Mouse (Mus musculus): ENCODE results near the gene Aldh16a1. TPM values are rescaled to one million over a fixed set of nuclear protein-coding genes. Genes with fewer than 3 reads are reported as not detected.
"Not testable (repeated sequence)": the region's sequence is repeated elsewhere in the genome, so short reads cannot be mapped to it uniquely, and the experiment has no call there.

Aldh16a1 gene
- polyA plus RNA-seq, 1 experiment from 2014 or later = 33.9 TPM

DNA sequence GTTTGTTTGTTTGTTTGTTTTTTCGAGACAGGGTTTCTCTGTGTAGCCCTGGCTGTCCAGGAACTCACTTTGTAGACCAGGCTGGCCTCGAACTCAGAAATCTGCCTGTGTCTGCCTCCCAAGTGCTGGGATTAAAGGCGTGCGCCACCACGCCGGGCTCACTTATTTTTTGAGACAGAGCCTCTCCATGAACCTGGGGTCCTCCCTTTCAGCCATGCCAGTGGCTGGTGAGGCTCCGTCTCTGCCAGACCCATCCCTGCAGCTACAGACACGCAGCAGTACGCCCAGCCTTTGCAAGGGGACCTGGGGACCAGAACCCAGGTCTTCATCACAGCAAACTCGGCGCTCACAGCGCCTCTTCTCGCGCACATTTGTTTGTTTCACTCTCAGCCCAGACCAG is 58.4 kb downstream of the Aldh16a1 start:
- H3K27ac ChIP-seq (ENCODE audit: low read length); H3K4me3 ChIP-seq (ENCODE audit: low read length); H3K4me1 ChIP-seq (ENCODE audit: control insufficient read depth, insufficient read depth, low read length); H3K27me3 ChIP-seq (ENCODE audit: control insufficient read depth, insufficient read depth, low read length); H3K9ac ChIP-seq (ENCODE audit: low read length); H3K36me3 ChIP-seq (ENCODE audit: control insufficient read depth, insufficient read depth); ATAC-seq (replicated peaks; ENCODE audit: extremely low read depth, insufficient read depth, low FRiP score); H3K9me3 ChIP-seq (replicated peaks; ENCODE audit: control insufficient read depth, low read length); H3K4me2 ChIP-seq (ENCODE audit: low read depth, low read length): not testable (repeated sequence)
- WGBS = 93% methylated on average over 14 of the region's 14 CpGs

DNA sequence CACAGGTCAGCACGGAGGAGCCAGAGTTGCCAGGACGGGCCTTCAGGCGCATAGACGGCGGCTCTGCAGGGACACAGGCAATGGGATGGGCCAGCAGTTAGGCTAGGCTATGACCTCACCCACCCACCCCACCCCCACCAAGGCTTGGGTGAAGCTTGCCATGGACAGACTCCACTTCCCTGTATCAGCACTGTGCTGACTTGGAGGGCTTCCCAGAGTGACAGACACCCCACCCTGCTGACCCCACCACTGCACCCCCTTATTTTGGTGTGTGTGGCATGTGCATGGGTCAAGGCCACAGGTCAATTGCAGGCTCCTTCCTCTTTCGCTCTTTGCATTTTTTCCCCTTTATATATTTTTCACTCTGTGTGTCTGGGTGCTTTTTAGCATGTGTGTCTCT is 59.0 kb downstream of the Aldh16a1 start:
- Histone ChIP-seq H3K4me3 (ENCODE audit: low read length) (no peak overlapping the region), H3K27me3 (ENCODE audit: control insufficient read depth, insufficient read depth, low read length) (no peaks in the 10 kb centered on the region), H3K4me1 (ENCODE audit: control insufficient read depth, insufficient read depth, low read length) (peaks cover 13% of the 10 kb centered on the region), H3K9me3 (replicated peaks; ENCODE audit: control insufficient read depth, low read length) (no peaks in the 10 kb centered on the region), H3K27ac (ENCODE audit: low read length) (no peak overlapping the region), H3K9ac (ENCODE audit: low read length) (no peak overlapping the region), H3K36me3 (ENCODE audit: control insufficient read depth, insufficient read depth) (no peaks in the 10 kb centered on the region), H3K4me2 (ENCODE audit: low read depth, low read length) (no peak overlapping the region)
- no peak for ATAC-seq (replicated peaks; ENCODE audit: extremely low read depth, insufficient read depth, low FRiP score)
- 70% methylated on average over 6 of the region's 6 CpGs for WGBS

DNA sequence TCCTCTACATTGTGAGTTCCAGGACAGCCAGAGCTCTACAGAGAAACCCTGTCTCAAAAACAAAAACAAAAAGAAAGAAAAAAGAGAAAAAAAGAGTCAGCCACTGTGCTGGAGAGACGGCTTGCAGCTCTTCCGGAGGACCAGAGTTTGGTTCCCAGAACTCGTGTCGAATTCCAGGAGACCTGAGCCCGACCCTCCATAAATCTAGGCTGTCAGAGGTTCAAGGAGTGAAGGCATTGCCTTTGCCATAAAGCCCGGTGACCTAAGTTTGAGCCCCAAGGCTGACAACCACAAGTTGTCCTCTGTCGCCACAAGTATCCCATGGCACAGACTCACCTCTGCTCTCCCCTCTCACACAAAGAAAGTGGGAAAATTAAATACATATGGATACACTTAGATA is 60.3 kb downstream of the Aldh16a1 start:
- Histone ChIP-seq H3K36me3 (ENCODE audit: control insufficient read depth, insufficient read depth) (no peaks in the 10 kb centered on the region), H3K27me3 (ENCODE audit: control insufficient read depth, insufficient read depth, low read length) (no peaks in the 10 kb centered on the region), H3K9me3 (replicated peaks; ENCODE audit: control insufficient read depth, low read length) (no peaks in the 10 kb centered on the region), H3K4me1 (ENCODE audit: control insufficient read depth, insufficient read depth, low read length) (peaks cover 15% of the 10 kb centered on the region), H3K27ac (ENCODE audit: low read length) (no peak overlapping the region), H3K4me3 (ENCODE audit: low read length) (no peak overlapping the region), H3K9ac (ENCODE audit: low read length) (no peak overlapping the region), H3K4me2 (ENCODE audit: low read depth, low read length) (no peak overlapping the region)
- no peak for ATAC-seq (replicated peaks; ENCODE audit: extremely low read depth, insufficient read depth, low FRiP score)
- WGBS = 55% methylated on average over 7 of the region's 7 CpGs

DNA sequence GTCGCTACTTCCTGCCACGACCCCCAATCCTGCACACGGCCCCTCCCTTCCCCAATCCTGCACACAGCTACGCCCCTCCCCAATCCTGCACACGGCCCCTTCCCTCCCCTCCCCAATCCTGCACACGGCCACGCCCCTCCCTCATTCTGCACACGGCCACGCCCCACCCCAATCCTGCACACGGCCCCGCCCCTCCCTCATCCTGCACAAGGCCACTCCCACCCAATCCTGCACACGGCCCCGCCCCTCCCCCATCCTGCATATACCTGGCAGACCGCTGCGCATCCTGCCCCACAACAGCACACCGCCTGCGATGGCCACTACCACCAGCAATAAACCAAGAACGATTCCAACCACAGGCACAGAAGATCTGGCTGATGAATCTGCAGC is 60.9 kb downstream of the Aldh16a1 start:
- 40% methylated on average over 18 of the region's 18 CpGs for WGBS
- Histone ChIP-seq H3K4me1 (ENCODE audit: control insufficient read depth, insufficient read depth, low read length) (peaks cover 15% of the 10 kb centered on the region), H3K4me3 (ENCODE audit: low read length) (no peak overlapping the region), H3K4me2 (ENCODE audit: low read depth, low read length) (no peak overlapping the region), H3K27ac (ENCODE audit: low read length) (no peak overlapping the region), H3K36me3 (ENCODE audit: control insufficient read depth, insufficient read depth) (peaks cover 2% of the 10 kb centered on the region; the same call in 1 of the 2 replicates), H3K9me3 (replicated peaks; ENCODE audit: control insufficient read depth, low read length) (no peaks in the 10 kb centered on the region), H3K27me3 (ENCODE audit: control insufficient read depth, insufficient read depth, low read length) (no peaks in the 10 kb centered on the region), H3K9ac (ENCODE audit: low read length) (no peak overlapping the region)
- ATAC-seq (replicated peaks; ENCODE audit: extremely low read depth, insufficient read depth, low FRiP score) = no peak

DNA sequence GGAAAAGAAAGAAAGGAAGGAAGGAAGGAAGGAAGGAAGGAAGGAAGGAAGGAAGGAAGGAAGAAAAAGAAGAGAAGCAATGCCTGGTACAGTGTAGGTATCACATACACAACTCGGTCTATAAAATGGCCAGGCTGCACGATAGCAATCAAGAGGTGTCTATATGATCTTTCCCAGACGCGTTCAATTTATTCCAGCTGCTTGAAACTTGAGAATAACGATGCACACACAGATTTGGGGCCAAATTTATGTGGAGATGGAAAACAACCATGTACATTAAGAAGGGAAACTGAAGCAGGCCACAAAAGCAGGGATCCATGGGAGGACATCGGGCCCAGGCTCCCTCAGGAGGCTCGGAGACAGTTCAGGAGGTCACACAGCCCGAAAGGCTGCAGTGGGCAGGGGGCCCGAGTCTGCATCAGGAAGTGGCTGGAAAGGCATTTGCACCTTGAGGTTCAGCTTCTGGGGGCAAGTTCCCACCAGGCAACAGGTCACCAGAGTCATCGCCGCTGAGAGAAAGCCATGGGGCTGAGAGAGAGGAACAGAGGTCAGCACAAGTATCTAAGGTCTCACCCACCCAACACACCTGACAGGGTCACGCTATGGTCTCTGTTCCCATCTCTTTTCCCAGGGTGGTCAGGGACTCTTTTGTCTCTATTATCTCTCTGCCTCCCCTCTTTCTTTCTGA is 61.4 kb downstream of the Aldh16a1 start:
- no peak overlapping the region for H3K9ac ChIP-seq (ENCODE audit: low read length)
- H3K4me3 ChIP-seq (ENCODE audit: low read length) = no peak overlapping the region
- peaks cover 6% of the 10 kb centered on the region; the same call in 1 of the 2 replicates for H3K36me3 ChIP-seq (ENCODE audit: control insufficient read depth, insufficient read depth)
- ATAC-seq (replicated peaks; ENCODE audit: extremely low read depth, insufficient read depth, low FRiP score) = no peak
- peak overlapping the region; percentile 14; the same call in 1 of the 2 replicates for H3K27ac ChIP-seq (ENCODE audit: low read length)
- H3K4me1 ChIP-seq (ENCODE audit: control insufficient read depth, insufficient read depth, low read length) = peaks cover 15% of the 10 kb centered on the region
- no peak overlapping the region for H3K4me2 ChIP-seq (ENCODE audit: low read depth, low read length)
- no peaks in the 10 kb centered on the region for H3K9me3 ChIP-seq (replicated peaks; ENCODE audit: control insufficient read depth, low read length)
- no peaks in the 10 kb centered on the region for H3K27me3 ChIP-seq (ENCODE audit: control insufficient read depth, insufficient read depth, low read length)
- 55% methylated on average over 12 of the region's 12 CpGs for WGBS

DNA sequence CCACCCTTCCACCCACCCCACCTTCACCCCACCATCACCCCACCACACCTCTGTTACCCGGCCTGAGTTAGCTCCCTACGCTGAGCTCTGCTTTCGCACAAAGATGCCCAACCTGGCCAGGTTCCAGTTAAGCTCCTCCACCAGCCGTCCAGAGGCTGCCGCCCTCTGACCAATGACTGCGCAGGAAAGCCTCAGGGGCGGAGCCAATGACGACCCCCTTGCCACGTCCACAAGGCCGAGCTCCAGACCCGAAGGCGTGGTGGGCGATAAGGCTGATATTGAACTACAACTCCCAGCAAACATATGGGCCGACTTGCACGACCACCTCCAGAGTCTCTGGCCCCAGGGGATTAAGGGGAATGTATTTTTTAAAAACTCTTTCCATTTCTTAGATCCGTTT is 62.3 kb downstream of the Aldh16a1 start, which contains the start of gene Rcn3:
Gene Rcn3, minus strand, starts transcription at position 174 of the 400 bp plus-strand sequence.
- Histone ChIP-seq H3K27ac (ENCODE audit: low read length) (peak within 1 kb of the TSS; percentile 83), H3K4me2 (ENCODE audit: low read depth, low read length) (peak within 1 kb of the TSS; percentile 76), H3K27me3 (ENCODE audit: control insufficient read depth, insufficient read depth, low read length) (no peaks in the 10 kb centered on the region), H3K4me3 (ENCODE audit: low read length) (peak within 1 kb of the TSS; percentile 59), H3K36me3 (ENCODE audit: control insufficient read depth, insufficient read depth) (peaks cover 6% of the 10 kb centered on the region; the same call in 1 of the 2 replicates), H3K9ac (ENCODE audit: low read length) (peak within 1 kb of the TSS; percentile 71), H3K9me3 (replicated peaks; ENCODE audit: control insufficient read depth, low read length) (no peaks in the 10 kb centered on the region), H3K4me1 (ENCODE audit: control insufficient read depth, insufficient read depth, low read length) (peaks cover 15% of the 10 kb centered on the region)
- peak; percentile 90 for ATAC-seq (replicated peaks; ENCODE audit: extremely low read depth, insufficient read depth, low FRiP score)
- under 1% methylated on average over 16 of the region's 16 CpGs for WGBS

DNA sequence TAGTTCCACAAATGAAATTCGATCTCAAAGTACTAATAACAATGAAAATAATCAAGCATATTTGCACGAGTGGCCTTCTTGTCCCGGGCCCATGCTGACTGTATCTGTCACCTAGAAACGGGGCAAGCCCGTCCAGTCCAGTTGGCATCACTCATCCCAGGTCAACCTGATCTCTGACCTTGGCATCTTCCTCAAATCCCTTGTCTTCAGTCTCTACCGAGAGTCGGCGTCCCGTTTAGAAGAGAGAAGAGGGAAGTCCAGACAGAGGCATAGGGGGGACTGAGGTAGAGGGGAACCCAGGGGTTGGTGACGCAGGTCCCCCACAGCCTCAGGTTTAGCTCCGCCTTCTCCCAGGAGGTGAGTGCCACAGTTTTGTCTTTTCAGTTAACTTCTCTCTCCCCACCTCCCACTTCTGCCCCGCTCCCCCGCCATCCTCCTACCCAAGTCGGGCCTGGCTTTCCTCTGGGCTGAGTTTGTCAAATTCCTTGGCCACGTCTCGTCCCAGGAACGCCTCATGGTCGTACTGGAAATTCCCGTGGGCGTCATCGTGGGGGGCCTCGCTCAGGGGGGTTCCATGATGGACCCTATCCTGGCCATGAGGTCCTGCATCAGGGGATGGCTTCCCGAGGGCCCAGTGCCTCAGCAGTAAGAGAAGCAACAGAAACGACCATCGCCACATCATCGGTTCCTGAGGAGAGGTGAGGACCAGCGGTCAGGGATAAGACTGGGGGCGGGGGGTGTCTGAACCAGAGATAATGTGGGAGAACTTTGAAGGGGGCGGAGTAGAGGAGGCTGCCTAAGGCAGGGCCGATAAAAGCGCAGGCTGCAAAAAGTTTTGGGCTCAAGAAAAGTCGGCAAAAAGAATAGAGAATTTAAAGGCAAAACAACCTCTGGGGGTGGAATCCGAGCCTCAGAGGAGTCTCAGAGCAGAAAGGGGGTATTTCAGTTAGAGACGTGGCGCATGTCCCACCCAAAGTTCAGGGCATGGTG is 63.1 kb downstream of the Aldh16a1 start:
- Histone ChIP-seq H3K27ac (ENCODE audit: low read length) (peak overlapping the region; percentile 83), H3K9ac (ENCODE audit: low read length) (peak overlapping the region; percentile 71), H3K4me3 (ENCODE audit: low read length) (peak overlapping the region; percentile 59), H3K27me3 (ENCODE audit: control insufficient read depth, insufficient read depth, low read length) (no peaks in the 10 kb centered on the region), H3K4me2 (ENCODE audit: low read depth, low read length) (peak overlapping the region; percentile 76), H3K9me3 (replicated peaks; ENCODE audit: control insufficient read depth, low read length) (no peaks in the 10 kb centered on the region), H3K36me3 (ENCODE audit: control insufficient read depth, insufficient read depth) (peaks cover 12% of the 10 kb centered on the region), H3K4me1 (ENCODE audit: control insufficient read depth, insufficient read depth, low read length) (peaks cover 15% of the 10 kb centered on the region)
- ATAC-seq (replicated peaks; ENCODE audit: extremely low read depth, insufficient read depth, low FRiP score) = peak; percentile 38
- 13% methylated on average over 35 of the region's 35 CpGs for WGBS
